Mouse (Mus musculus) brown adipose tissue, adult 24 weeks (tissue): Measurements from ENCODE around the gene Dgkh. TPM values are rescaled to one million over a fixed set of nuclear protein-coding genes. Genes with fewer than 3 reads are reported as not detected.

Source experiments
- H3K27ac ChIP-seq: fragments of 200-500 bp; replicated peaks from 2 replicates; pipeline ENCODE4 v1.5.1; 2012; ENCODE audit warnings: low read depth, mild to moderate bottlenecking, low read length
- H3K4me1 ChIP-seq: fragments of 200-500 bp; 2 replicates; pipeline ENCODE4 v1.6.1; 2012; ENCODE audit warnings: low read length, mixed read lengths; ENCODE audit not compliant: control insufficient read depth, insufficient read depth, insufficient read length
- H3K4me3 ChIP-seq: fragments of 200-500 bp; 2 replicates; pipeline ENCODE4 v1.5.1; 2012; ENCODE audit warnings: low read depth, mild to moderate bottlenecking, low read length, moderate library complexity; ENCODE audit not compliant: insufficient read depth
- polyA plus RNA-seq: library from polyadenylated mRNA; stranded (reverse); fragments of >200 nt; gene quantifications from 2 replicates; pipeline ENCODE4 v1.2.4, GENCODE M21; 2012; ENCODE audit not compliant: missing spikeins, insufficient read depth, insufficient read length

The Dgkh gene
- polyA plus RNA-seq, 1 experiment = 1.2 TPM

DNA sequence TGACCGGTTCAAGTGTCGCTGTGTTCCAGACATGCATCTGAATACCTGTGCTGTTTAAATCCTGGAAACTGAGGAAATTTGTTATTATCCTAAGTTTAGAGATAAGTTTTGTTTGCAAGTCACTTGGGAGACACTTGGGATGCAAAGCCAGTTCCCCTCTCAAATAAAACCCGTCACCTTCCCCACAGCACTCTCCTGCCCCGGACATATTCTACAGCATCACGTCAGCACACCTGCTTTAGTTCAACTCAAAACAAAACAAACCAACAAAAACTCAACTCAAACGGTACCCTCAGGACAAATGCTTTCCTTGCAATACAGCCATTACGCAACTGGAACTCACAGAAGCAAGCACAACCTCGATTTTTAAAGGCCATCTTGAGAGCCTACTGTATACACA lies 31.1 kb downstream of the Dgkh start:
- Histone ChIP-seq H3K4me1 (peaks cover 4% of the 10 kb centered on the region; the same call in 1 of the 2 replicates), H3K27ac (no peak overlapping the region), H3K4me3 (no peak overlapping the region)

DNA sequence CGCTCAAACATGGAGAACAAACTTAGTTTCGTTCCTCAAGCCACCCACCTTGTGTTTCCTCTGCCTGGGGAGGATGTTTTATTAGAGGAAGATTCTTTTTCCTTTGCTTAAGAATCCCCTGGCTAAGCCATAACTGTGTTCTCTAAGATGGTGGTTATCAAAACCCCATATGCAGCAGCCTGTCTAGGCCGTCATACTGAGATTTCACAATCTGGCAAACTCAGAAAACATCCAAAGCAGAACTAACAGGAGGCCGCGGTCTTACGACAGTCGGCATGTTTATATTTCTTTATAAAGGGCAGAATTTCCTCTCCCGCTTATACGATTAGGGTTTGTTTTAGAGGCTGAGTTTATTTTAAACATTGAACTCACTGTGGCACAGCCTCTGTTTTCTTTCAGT lies 31.5 kb downstream of the Dgkh start:
- Histone ChIP-seq H3K4me1 (peaks cover 4% of the 10 kb centered on the region; the same call in 1 of the 2 replicates), H3K27ac (no peak overlapping the region), H3K4me3 (no peak overlapping the region)

DNA sequence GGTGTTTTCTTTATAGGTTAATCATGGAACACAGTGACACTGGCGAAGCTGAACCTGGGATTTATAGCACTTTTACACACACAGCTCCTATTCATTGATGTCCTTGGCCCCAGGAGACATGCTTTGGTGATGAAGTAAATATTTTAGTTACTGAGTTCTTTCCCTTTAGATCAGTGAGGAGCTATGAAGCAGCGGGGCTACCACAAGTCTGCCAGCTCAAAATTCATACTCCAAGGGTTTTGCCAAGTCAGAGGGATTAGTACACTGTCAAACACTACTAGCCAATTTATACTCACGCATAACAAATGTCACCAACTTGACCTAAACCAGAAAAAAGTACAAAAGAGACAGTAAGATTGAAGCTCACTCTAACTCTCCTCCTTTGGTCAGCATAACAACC lies 32.9 kb downstream of the Dgkh start:
- no peak overlapping the region for H3K4me3 ChIP-seq
- peaks cover 4% of the 10 kb centered on the region; the same call in 1 of the 2 replicates for H3K4me1 ChIP-seq
- no peak overlapping the region for H3K27ac ChIP-seq

DNA sequence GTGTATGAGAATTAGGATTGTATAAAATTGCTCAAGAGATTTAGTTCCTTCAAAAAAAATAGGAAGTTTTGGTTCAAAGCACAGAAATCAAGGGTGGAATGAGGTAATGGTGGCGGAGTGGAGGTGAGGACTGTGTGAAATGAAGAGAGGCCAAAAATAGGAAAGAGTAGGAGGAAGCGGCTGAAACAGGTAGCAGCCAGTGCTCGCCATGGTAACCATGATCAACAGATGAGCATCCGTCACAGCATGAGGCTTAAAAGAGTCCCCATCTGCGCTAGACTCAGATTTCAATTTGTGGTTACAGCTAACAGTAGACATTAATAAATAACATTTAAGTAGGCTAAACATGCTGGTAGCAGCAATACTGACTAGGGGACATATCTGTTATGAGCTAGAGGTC lies 33.4 kb downstream of the Dgkh start:
- H3K4me3 ChIP-seq = no peak overlapping the region
- H3K4me1 ChIP-seq = peaks cover 3% of the 10 kb centered on the region; the same call in 1 of the 2 replicates
- H3K27ac ChIP-seq = no peak overlapping the region

DNA sequence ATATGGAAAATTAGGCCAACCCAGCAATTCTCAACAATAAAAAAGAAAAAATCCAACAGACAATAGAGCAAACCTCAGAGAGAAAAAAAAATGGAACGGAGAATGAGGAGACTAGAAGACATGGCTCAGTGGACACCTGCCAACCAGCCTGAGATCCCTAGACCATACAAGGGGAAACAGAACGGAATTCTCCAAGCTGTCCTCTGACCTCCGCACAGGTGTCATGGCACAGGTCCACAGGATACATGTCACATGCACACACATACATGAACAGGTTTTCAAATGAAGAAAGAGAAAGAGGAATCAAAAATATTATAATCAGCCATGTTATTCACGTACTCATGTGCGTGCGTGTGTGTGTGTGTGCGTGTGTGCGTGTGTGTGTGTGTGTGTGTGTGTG lies 38.5 kb downstream of the Dgkh start:
- Histone ChIP-seq H3K27ac (no peak overlapping the region), H3K4me1 (peaks cover 7% of the 10 kb centered on the region), H3K4me3 (no peak overlapping the region)

DNA sequence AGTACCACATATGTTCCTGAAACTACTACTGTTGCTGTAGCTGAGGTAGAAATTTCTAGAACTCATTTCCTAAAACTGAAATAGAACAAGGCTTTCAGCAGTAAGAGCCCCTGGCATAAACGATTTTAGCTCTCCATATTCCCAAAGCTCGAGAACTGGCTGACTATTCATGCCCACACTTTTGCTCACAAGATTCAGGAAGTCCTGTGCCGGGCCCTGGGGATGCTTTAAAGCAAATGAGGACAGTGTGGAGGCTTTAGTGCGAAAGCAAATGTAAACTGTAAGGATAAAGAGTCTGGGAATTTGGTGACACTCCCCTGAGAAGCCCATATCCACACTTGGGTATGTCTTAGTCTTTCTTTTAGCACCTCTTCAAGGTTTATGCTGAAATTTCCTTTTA lies 40.0 kb downstream of the Dgkh start:
- H3K4me1 ChIP-seq = peaks cover 9% of the 10 kb centered on the region
- no peak overlapping the region for H3K27ac ChIP-seq
- H3K4me3 ChIP-seq = no peak overlapping the region

DNA sequence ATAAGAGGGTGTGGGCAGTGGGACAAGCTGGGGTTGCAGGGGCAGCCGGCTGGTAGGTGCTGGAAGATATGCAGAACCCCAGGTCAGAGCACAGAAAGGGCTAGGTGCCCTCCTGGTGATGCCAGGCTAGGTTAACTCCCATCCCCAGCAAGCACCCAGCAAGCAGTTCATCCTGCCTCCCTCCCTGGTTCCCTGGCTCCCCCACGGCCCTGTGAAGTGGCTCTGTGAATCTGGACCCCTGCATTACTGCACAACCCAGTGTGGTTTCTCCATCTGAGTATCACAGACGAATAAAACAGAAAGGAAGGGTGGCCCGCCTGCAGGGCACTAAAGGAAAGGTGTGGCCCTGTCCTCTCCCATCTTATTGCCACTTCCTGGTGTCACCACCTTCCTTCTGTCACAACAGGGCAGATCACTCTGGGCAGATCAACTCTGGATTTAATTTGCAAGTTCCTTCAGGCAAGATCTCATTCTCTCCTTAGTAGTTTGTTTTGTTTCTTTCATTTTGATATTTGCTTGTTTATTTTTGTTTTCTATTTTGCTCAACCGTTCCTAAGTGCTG lies 40.6 kb downstream of the Dgkh start:
- H3K4me3 ChIP-seq = no peak overlapping the region
- peaks cover 9% of the 10 kb centered on the region for H3K4me1 ChIP-seq
- no peak overlapping the region for H3K27ac ChIP-seq

DNA sequence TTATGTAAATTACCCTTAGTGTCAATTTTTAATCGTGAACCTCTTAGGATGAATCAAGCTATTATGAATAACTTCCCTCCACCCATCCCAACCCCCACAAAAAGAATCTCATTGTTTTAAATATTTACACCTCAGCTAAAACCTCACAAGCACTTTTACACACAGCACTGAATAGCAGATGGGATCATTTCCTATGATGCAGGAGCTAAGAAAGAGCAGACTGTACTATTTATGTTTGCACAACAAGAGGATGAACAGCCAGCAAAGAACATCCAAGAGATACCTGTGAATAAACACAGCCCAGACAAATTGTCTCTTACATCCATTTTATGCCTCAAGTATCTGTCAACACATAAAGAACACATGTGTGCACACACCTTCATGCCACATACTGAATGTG lies 41.7 kb downstream of the Dgkh start:
- peaks cover 12% of the 10 kb centered on the region for H3K4me1 ChIP-seq
- H3K4me3 ChIP-seq = no peak overlapping the region
- H3K27ac ChIP-seq = no peak overlapping the region

DNA sequence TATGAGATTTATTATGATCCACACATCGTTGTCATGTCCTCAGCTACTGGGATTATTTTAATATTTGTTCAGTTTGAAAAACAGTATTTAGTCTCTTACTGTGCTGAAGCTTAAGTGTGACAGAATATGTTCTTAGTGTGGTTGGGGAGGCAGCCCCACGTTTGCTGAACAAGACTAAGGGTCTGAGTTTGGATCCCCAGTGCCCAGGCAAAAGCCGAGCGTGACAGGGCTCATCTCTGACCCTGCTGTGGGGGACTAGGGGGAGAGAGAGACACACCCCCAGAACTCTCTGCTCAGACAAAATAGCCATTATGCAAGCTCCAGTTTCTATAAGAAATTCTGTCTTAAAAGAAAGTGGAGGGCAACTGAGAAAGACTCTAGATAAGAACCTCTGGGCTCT lies 42.2 kb downstream of the Dgkh start:
- Histone ChIP-seq H3K4me1 (peaks cover 12% of the 10 kb centered on the region), H3K4me3 (no peak overlapping the region), H3K27ac (no peak overlapping the region)

DNA sequence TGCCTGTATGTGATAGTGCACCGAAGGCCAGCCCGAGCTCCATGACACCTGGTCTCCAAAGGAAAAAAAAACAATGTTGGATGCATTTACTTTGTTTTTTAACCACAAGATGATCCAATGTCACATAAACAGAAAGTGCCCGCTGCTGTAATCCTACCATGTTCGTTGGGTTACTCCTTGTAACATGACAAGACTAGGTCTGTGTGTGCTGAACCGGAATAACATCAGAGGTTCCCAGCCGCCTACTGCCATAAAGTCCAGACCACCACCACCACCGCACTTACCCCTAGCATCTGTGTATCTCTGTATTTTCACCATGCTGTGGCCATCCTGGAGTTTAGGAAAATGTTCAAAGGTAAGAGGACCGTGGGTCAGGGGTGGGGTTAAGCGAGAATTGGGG lies 42.6 kb downstream of the Dgkh start:
- Histone ChIP-seq H3K27ac (no peak overlapping the region), H3K4me3 (no peak overlapping the region), H3K4me1 (peaks cover 12% of the 10 kb centered on the region)

DNA sequence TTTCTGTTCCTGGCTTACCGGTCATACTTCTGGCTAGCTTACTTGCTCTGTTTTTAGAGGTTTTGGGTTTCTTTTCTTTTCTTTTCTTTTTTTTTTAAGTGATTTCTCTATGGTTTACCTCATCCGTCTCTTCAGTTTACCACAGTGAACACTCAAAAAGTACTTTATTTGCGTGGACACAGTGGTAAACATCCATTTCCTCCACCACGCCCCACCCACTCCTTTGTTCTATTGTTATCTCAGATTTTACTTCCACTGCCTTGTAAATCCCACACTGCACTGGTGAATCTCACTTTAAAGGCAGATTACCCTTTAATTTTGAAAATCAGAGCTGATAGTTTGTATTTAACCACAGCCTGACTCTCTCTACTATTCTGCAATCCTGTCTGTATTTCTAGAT lies 44.9 kb downstream of the Dgkh start:
- H3K27ac ChIP-seq = no peak overlapping the region

DNA sequence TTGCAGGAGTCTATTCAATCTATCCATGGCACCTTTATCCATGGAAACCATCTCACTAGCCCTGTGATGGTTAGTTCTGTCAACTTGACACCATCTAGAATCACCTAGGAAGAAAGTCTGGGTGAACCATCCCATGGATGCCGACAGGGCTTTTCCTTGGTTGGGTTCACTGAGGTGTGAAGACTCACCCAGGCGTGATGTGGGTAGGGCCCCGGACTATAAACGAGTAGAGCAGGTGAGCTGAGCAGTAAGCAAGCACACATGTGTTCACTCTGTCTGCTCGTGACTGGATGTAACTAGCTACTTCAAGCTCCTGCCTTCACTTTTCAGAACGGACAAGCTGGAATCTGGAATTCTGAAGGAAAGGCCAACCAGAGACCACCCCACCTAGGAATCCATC lies 45.9 kb downstream of the Dgkh start:
- no peak overlapping the region for H3K27ac ChIP-seq
- H3K4me1 ChIP-seq = peaks cover 10% of the 10 kb centered on the region
- no peak overlapping the region for H3K4me3 ChIP-seq

More for the DNA sequence above, 44.9 kb downstream of the Dgkh start:
- Histone ChIP-seq H3K4me1 (peaks cover 15% of the 10 kb centered on the region), H3K4me3 (no peak overlapping the region)

DNA sequence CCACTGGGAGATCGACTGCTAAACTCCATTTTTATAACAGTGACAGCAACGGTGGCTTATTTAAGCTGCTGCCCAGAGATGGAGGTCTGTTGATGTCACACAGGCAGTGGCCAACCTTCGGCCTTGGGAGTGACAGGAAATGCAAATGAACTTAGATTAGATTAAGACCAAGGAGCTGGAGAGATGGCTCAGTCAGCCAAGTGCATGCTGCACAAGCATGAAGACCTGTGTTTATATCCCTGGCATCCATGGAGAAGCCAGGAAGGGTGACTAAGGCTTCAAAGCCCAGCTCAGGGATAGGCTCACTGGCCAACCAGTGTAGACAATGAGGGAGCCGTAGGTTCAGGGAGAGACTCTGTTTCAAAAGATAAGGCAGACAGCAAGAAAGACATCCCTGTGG lies 48.4 kb downstream of the Dgkh start:
- no peak overlapping the region for H3K27ac ChIP-seq
- peaks cover 8% of the 10 kb centered on the region; the same call in 1 of the 2 replicates for H3K4me1 ChIP-seq
- H3K4me3 ChIP-seq = no peak overlapping the region

DNA sequence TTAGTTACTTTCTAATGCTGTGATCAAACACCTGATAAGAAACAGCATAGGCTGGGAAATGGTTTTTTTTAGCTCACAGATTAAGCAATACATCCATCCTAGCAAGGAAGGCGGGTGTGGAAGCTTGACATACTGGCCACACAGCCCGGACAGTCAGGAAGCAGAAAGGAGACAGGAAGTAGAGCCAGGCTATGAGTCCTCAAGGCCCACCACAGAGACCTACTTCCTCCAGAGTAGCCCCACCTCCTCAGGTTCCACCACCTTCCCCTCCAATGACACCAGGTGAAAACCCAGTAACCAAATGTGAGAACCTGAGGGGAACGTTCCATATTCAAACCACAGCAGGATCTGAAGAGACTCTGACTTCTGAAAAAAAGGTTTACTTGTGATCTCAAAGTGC lies 53.6 kb downstream of the Dgkh start:
- H3K4me1 ChIP-seq = peaks cover 23% of the 10 kb centered on the region
- H3K4me3 ChIP-seq = no peak overlapping the region
- no peak overlapping the region for H3K27ac ChIP-seq

DNA sequence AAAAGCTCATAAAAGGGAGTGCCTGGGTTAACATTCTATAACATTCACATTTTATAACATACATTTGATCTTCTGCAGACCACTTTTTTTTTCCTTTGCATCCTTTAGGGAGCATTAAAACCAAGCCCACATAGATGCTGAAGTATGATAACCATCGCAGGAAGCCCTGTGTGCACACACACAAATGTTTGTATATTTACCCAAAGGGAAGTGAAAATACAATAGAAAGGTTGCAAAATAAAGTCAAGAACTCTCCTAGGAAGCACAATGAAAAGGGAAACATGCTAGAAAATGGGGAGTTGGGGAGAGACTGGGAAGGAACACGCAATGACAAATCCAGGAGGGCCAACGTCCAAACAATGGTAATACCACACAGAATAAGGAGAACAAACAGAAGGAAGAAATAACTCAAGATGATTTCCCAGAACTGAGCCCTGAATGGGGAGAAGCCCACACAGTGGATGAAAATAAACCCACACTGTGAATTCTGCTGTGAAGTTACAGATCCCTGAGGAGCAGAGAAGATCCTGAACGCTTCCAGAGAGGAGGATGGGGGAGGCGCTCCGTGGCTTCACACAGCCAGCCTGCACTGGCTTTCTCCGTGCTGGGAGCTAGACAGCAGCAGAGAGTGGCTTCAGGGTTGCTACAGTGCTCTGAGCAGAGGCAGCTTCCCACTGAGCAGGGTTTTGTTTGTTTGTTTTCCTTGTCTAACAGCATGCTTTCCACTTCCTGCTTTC lies 54.6 kb downstream of the Dgkh start:
- Histone ChIP-seq H3K4me3 (no peak overlapping the region), H3K4me1 (peaks cover 24% of the 10 kb centered on the region), H3K27ac (0 out of 2 replicates have a peak overlapping the region, but pooled peaks have one; percentile 5)

DNA sequence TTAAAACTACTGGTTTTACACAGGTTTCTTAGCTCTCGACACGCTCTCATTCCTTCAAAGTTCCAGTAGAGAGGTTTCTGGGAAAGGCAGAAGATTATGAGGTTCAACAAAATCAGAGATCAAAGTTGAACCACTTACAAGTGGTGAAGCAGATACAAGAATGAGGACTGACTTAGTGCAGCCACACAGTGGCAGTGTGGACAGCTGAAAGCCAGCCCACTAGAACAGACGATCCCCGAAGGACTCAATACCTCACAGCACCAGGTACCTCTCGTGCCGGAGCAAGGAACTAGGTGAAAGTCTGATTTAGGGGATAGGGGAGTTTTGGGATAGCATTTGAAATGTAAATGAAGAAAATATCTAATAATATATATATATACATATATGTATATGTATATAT lies 56.1 kb downstream of the Dgkh start:
- no peak overlapping the region for H3K27ac ChIP-seq
- no peak overlapping the region for H3K4me3 ChIP-seq
- peaks cover 24% of the 10 kb centered on the region for H3K4me1 ChIP-seq
